Mouse (Mus musculus): Measurements from ENCODE around the gene Rps19bp1. TPM values are rescaled to one million over a fixed set of nuclear protein-coding genes. Genes with fewer than 3 reads are reported as not detected.

The Rps19bp1 gene
- polyA plus RNA-seq, 1 experiment, result 28.7 TPM

DNA sequence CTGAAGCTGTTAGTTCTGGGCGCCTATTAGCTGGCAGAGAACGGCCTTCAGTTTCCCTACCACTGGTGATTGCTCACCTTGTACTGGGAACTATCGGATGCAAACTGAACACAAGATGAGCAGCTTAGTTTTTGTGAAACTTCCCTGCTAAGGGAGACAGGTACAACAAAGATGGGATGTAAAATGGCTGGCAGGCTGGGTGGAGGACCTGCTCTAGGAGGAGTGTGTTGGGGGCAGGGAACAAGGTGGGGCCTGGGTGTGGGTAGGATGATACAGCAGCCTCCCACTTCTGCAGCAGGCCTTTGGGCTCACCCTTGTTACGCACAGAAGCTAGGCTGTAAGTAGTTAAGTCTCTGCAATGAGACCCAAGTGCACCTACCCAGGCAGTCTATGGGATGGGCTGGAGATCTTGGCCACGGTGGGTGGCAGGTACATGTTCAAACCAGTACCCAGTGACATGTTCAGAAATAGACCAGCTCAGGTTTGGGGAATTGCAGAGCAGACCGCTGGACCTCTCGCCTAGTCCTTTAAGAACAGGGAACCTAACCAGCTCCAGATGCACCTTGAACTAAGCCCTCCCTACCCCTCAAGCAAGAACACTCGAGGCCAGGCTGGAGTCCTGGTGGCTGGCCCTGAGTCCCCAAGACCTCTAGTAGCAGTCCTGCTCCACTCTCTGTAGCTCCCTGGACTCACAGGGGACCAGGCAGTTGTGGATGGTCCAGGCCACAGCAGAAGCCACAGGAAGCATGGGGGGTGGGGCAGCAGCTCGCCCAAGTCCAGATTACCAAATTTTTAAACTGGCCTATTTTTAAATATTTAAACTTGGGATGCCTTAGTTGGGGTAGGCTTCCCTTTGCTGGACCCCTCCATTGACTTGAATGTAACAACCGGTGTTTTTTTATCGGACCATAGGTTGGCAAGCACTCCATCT, 5.6 kb downstream of the Rps19bp1 start:
- DNase-seq (ENCODE audit: low read depth, low spot score), result no peak
- WGBS, result 43% methylated on average over 11 of the region's 11 CpGs

DNA sequence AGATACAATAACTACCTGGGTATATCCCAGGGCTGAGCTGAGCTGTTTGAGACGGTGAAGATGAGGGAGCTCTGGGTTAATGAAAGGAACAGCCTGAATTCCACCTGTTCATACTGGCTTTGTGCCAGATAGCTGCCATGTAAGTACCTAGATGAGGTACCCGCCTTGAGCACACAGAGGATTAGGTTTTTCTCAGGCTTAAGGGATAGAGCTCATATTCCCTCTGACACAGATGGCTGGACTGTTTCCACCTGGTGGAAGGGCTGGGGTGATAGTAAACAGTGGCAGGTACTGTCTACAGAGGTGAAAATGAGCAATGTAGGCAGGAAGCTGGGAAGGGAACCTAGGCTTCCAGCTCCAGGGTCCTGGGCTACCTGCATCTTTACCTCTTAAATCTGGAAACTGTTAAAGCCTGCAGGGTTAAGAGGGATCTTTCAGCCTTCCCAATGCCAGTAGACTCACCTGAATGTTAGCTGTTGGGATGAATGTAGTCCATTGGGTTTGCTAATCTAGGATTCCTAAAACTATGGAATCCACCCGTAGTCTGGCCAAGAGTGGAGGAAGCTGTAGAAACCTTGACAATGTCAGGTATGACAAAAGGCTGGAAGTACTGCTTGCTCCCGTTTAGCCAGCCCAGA, 6.4 kb downstream of the Rps19bp1 start:
- WGBS, result 8% methylated on average over 4 of the region's 4 CpGs
- no peak for DNase-seq (ENCODE audit: low read depth, low spot score)

GRCm38 (mm10) chr15:80256656-80257601, 7.2 kb downstream of the Rps19bp1 start:
- WGBS, result 14% methylated on average over 12 of the region's 12 CpGs
- no peak for DNase-seq (ENCODE audit: low read depth, low spot score)

DNA sequence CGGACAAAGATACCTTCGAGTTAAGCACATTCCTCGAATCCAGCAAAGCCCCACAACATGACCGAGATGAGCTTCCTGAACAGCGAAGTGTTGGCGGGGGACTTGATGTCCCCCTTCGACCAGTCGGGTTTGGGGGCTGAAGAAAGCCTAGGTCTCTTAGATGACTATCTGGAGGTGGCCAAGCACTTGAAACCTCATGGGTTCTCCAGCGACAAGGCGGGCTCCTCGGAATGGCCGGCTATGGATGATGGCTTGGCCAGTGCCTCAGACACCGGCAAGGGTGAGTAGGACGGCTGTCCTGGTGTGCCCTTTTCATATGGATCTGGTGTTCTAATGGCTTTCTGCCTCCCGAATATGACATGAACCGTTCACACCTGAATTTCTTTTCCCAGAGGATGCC, 7.9 kb downstream of the Rps19bp1 start:
- 2% methylated on average over 16 of the region's 16 CpGs for WGBS
- no peak for DNase-seq (ENCODE audit: low read depth, low spot score)

GRCm38 (mm10) chr15:80255646-80256121, 8.4 kb downstream of the Rps19bp1 start:
- WGBS, result under 1% methylated on average over 50 of the region's 51 CpGs
- DNase-seq (ENCODE audit: low read depth, low spot score), result no peak

DNA sequence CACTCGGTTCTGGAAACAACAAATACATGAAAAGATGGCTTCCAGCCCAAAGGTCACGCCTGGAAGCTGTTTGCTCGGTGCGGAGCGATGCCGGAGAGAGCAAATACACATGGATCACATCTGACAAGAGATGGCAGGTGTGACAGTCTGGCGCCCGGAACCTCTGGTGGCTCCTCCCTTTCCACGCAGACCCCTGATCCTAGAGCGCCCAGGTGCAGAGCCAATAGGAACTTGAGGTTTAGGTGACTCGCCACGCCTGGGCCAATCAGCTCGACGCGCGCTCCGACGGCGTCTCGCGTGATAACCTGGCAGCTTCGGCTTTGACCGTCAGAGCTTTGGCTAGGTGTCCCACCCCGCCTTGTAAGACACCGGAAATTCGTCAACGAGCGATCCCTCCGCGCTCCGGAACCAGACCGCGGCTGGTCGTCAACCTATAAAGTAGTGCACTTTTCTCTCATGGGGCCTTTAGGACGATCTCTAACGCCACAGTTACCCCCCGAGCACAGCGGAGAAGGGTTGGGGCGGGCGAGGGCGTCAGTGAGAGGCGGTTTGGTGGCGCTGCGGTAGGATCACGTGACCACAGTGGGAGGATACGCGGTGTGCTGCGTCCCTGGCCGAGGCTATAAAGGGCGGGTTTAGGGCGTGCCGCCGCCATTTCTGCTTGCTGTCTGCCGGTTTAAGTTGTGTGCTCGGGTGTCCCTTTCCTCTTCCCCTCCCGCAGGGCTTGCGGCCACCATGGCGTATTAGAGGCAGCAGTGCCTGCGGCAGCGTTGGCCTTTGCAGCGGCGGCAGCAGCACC, 9.1 kb downstream of the Rps19bp1 start, which contains the start of gene Atf4:
Gene Atf4, plus strand, starts transcription at position 338 of the 799 bp plus-strand sequence.
- under 1% methylated on average over 62 of the region's 62 CpGs for WGBS
- DNase-seq (ENCODE audit: low read depth, low spot score), result peak; percentile 98

- DNase-seq (ENCODE audit: low read depth, low spot score), result no peak
Observed at GRCm38 (mm10) chr15:80254207-80254606, 9.9 kb downstream of the Rps19bp1 start.

DNA sequence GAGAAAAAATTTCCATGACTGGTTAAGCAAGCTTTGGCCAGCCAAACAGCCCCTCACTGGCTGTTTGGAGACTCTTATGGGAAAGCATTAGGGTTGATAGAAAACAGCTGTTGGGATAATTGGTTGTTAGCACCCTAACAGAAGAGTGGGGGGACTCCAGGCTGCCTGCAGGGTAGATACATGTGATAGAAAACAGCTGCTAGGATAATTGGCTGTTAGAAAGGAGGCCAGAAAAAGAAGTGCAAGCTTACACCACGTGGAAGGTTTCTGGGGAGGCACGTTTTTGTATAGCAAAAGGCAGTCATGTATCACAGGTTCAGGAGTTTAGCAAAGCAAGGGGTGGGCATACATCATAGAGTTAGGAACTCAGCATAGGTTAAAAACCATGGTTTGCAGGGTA, 10.6 kb downstream of the Rps19bp1 start:
- 39% methylated on average over 2 of the region's 2 CpGs for WGBS
- no peak for DNase-seq (ENCODE audit: low read depth, low spot score)

More at GRCm38 (mm10) chr15:80254207-80254606, 9.9 kb downstream of the Rps19bp1 start:
- WGBS, result 15% methylated on average over 6 of the region's 6 CpGs

DNA sequence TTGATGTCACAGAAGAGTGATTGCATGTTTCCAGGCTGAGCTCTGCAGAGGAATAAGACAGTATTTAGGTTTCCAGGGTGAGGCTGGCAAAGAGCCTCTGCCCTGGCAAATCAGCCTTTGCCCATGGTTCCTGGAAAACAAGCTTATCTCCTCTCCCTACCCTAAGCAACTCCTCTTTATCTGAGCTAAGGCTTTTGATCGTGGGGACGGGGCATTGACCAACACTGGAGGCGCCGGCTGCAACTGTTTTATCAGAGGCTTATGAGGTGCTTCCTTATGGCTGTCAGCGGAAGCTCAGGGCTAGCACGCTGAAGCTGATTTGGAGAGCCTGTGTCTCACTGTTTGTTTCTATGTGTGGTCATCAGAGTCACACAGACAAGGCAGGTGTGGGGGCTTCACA, 13.5 kb downstream of the Rps19bp1 start:
- 62% methylated on average over 6 of the region's 6 CpGs for WGBS

DNA sequence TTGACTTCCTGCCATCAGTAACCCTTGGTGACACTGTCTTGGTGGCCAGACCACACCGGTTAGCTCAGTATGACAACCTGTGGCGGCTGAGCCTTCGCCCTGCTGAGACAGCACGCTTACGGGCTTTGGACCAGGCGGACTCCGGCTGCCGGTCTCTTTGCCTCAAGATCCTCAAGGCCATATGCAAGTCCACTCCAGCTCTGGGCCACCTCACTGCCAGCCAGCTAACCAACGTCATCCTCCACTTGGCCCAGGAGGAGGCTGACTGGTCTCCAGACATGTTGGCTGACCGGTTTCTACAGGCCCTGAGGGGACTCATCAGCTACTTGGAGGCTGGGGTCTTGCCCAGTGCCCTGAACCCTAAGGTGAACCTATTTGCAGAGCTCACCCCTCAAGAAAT, 14.4 kb downstream of the Rps19bp1 start:
- WGBS, result 93% methylated on average over 10 of the region's 10 CpGs
- no peak for DNase-seq (ENCODE audit: low read depth, low spot score)

More for the DNA sequence above, 13.5 kb downstream of the Rps19bp1 start:
- no peak for DNase-seq (ENCODE audit: low read depth, low spot score)

GRCm38 (mm10) chr15:80248596-80248995, 15.5 kb downstream of the Rps19bp1 start:
- DNase-seq (ENCODE audit: low read depth, low spot score), result no peak
- WGBS, result 80% methylated on average over 1 of the region's 1 CpGs

- no peak for DNase-seq (ENCODE audit: low read depth, low spot score)
- 95% methylated on average over 12 of the region's 12 CpGs for WGBS
Observed at GRCm38 (mm10) chr15:80248135-80248534, 16.0 kb downstream of the Rps19bp1 start.

DNA sequence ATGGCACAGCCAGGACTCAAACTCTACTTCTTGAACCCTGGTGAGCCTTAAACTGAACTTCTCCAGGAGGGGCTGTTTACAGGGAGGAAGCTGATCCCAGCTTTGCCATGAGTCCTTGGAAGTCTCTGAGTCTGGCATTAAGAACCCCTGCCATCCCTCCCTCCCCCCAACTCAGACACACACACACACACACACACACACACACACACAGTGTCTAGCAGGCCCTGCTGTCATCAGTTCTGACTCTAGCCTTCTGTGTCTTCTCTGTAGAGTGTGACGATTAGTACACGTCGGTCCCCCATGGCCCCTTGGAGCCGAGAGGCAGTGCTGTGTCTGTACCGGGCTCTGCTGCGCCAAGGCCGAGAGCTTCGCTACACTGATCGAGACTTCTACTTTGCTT, 28.6 kb downstream of the Rps19bp1 start, which contains the start of gene AC140267.1:
Gene AC140267.1, plus strand, starts transcription at position 301 of the 400 bp plus-strand sequence.
- 93% methylated on average over 9 of the region's 9 CpGs for WGBS
- no peak for DNase-seq (ENCODE audit: low read depth, low spot score)

GRCm38 (mm10) chr15:80233733-80234509, 30.2 kb downstream of the Rps19bp1 start, which contains the start of gene Mief1:
Gene Mief1 (plus strand): TSS chr15:80234018.
- under 1% methylated on average over 67 of the region's 67 CpGs for WGBS
- DNase-seq (ENCODE audit: low read depth, low spot score), result peak; percentile 94

- no peak for DNase-seq (ENCODE audit: low read depth, low spot score)
- 77% methylated on average over 4 of the region's 4 CpGs for WGBS
Observed at GRCm38 (mm10) chr15:80233053-80233452, 31.1 kb downstream of the Rps19bp1 start.

DNA sequence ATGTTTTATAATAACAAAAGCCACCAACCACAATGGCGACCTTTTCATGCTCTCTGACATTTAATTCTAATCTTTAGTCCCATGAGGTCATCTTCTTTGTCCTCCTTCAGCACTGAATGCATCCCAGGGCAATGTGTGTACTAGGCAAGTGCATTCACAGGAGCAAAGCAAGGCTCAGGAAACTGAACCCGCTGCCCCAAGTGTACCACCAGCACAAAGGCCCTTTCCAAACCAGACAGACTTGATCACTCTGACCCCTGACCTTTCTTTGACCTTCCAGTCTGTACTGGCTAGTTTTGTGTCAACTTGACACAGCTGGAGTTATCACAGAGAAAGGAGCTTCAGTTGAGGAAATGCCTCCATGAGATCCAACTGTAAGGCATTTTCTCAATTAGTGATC, 31.8 kb downstream of the Rps19bp1 start:
- WGBS, result 84% methylated on average over 2 of the region's 2 CpGs
- DNase-seq (ENCODE audit: low read depth, low spot score), result no peak

- WGBS, result 80% methylated on average over 17 of the region's 17 CpGs
- DNase-seq (ENCODE audit: low read depth, low spot score), result no peak
Observed at GRCm38 (mm10) chr15:80228071-80228800, 35.9 kb downstream of the Rps19bp1 start.

Measured in large intestine, adult 2 months (tissue).